Mouse (Mus musculus): ENCODE data around the gene Rfng. TPM values are rescaled to one million over a fixed set of nuclear protein-coding genes. Genes with fewer than 3 reads are reported as not detected.
"Not testable (repeated sequence)": the region's sequence is repeated elsewhere in the genome, so short reads cannot be mapped to it uniquely, and the experiment has no call there.

Rfng gene
- polyA plus RNA-seq, 1 experiment from 2014 or later: 27.8 TPM

DNA sequence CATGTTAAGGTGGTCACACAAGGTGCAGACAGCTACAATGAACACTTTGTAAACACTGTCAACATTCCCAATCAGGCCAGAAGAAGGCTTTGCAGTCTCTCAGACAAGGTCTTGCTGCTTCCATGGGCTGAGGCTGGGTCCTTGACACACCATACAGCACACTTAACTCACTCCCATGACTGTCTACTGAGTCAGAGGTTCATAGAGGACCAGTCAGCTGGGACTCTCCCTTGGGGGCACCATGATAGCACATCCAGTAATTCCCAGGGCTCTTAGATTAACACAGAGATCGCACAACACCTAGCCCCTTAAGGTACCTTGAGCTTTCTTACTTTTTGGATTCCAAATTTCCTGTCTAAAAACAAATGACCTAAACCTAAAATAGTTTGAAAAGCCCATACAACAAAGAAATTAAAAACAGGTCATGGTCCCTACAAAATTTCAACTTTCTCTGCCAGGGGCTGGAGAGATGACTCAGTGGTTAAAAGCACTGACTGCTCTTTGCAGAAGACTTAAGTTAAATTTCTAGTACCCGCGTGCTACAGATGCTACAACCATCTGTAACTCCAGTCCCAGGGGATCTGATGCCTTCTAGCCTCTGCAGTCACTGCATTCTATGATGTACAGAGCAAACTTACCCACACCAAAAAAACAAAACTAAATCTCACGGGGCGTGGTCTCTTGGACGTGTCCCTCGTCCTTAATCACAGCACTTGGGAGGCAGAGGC is 10.4 kb downstream of the Rfng start:
- no peak for ATAC-seq (ENCODE audit: insufficient number of reproducible peaks, insufficient read depth, low FRiP score, low read depth)
- no peaks in the 10 kb centered on the region for H3K36me3 ChIP-seq (ENCODE audit: control insufficient read depth, insufficient read depth, low read length)
- 83% methylated on average over 7 of the region's 7 CpGs for WGBS
- no peaks in the 10 kb centered on the region for H3K27me3 ChIP-seq (ENCODE audit: control insufficient read depth, insufficient read depth, low read length)
- H3K4me2 ChIP-seq (replicated peaks; ENCODE audit: low read depth, low read length): no peak overlapping the region
- H3K9ac ChIP-seq (replicated peaks; ENCODE audit: low read depth, low read length): no peak overlapping the region
- H3K4me3 ChIP-seq (ENCODE audit: low read depth, low read length): no peak overlapping the region
- no peak overlapping the region for H3K27ac ChIP-seq (ENCODE audit: low read length)
- no peaks in the 10 kb centered on the region for H3K9me3 ChIP-seq (ENCODE audit: control insufficient read depth, low read depth, low read length)
- H3K4me1 ChIP-seq (ENCODE audit: control insufficient read depth, insufficient read depth, low read length): no peaks in the 10 kb centered on the region; the same call in 1 of the 2 replicates

DNA sequence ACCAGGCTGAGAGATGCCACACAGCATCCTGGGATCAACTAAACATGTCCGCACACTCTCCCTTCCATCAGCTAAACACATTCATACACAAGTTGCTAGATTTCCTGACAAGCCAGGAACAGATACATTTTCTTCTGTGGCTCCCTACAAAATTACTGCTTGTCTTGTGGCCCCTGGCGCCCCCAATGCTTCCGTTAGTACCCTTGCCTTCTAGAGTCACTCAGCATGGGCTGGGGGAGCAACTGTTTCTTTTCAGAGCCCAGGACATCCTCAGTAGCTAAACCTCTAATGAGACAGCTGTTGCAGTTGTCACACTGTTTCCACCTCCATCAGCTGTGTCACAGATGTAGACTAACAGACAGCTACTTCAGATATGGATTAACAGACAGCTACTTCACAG is 11.3 kb downstream of the Rfng start:
- no peaks in the 10 kb centered on the region for H3K27me3 ChIP-seq (ENCODE audit: control insufficient read depth, insufficient read depth, low read length)
- no peak overlapping the region for H3K9ac ChIP-seq (replicated peaks; ENCODE audit: low read depth, low read length)
- H3K27ac ChIP-seq (ENCODE audit: low read length): no peak overlapping the region
- WGBS: 68% methylated on average over 3 of the region's 3 CpGs
- no peaks in the 10 kb centered on the region; the same call in 1 of the 2 replicates for H3K4me1 ChIP-seq (ENCODE audit: control insufficient read depth, insufficient read depth, low read length)
- H3K4me2 ChIP-seq (replicated peaks; ENCODE audit: low read depth, low read length): no peak overlapping the region
- H3K36me3 ChIP-seq (ENCODE audit: control insufficient read depth, insufficient read depth, low read length): no peaks in the 10 kb centered on the region
- no peaks in the 10 kb centered on the region for H3K9me3 ChIP-seq (ENCODE audit: control insufficient read depth, low read depth, low read length)
- no peak for ATAC-seq (ENCODE audit: insufficient number of reproducible peaks, insufficient read depth, low FRiP score, low read depth)
- no peak overlapping the region for H3K4me3 ChIP-seq (ENCODE audit: low read depth, low read length)

DNA sequence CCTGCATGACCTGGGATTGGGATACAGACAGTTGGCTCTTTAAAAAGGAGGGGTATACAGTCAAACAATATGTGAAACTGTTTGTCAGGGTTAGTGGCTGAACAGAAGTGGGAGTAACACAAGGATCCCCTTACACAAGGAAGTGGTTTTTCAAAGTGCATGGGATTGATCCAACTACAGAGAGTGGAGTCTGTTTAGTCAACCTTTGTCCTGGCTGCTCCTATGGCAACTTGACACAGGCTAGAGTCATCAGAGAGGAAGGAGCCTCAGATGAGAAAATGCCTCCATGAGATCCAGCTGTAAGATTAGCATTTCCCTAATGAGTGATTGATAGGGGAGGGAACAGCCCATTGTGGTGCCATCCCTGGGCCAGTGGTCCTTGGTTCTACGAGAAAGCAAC is 15.8 kb downstream of the Rfng start:
- Histone ChIP-seq H3K9me3 (ENCODE audit: control insufficient read depth, low read depth, low read length) (no peaks in the 10 kb centered on the region), H3K4me3 (ENCODE audit: low read depth, low read length) (no peak overlapping the region), H3K27ac (ENCODE audit: low read length) (no peak overlapping the region), H3K27me3 (ENCODE audit: control insufficient read depth, insufficient read depth, low read length) (no peaks in the 10 kb centered on the region), H3K4me1 (ENCODE audit: control insufficient read depth, insufficient read depth, low read length) (no peaks in the 10 kb centered on the region), H3K4me2 (replicated peaks; ENCODE audit: low read depth, low read length) (no peak overlapping the region), H3K9ac (replicated peaks; ENCODE audit: low read depth, low read length) (no peak overlapping the region), H3K36me3 (ENCODE audit: control insufficient read depth, insufficient read depth, low read length) (no peaks in the 10 kb centered on the region)
- no peak for ATAC-seq (ENCODE audit: insufficient number of reproducible peaks, insufficient read depth, low FRiP score, low read depth)
- 88% methylated on average over 1 of the region's 1 CpGs for WGBS

DNA sequence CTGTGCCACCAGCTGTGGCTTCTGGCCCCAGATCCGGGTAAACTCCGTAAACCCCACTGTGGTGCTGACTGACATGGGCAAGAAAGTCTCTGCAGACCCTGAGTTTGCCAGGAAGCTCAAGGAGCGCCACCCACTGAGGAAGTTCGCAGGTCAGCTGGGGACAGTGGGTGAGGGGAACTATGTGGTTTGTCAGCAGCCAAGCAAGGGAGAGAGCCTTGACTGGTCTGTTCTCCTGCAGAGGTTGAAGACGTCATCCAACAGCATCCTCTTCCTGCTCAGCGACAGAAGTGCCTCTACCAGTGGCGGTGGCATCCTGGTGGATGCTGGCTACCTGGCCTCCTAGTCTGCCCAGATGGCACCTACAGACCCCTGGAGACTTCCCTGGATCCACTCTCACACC is 17.0 kb downstream of the Rfng start:
- not testable (repeated sequence) for H3K4me1 ChIP-seq (ENCODE audit: control insufficient read depth, insufficient read depth, low read length); H3K9me3 ChIP-seq (ENCODE audit: control insufficient read depth, low read depth, low read length); H3K36me3 ChIP-seq (ENCODE audit: control insufficient read depth, insufficient read depth, low read length); H3K27me3 ChIP-seq (ENCODE audit: control insufficient read depth, insufficient read depth, low read length); ATAC-seq (ENCODE audit: insufficient number of reproducible peaks, insufficient read depth, low FRiP score, low read depth); H3K4me2 ChIP-seq (replicated peaks; ENCODE audit: low read depth, low read length); H3K4me3 ChIP-seq (ENCODE audit: low read depth, low read length); H3K9ac ChIP-seq (replicated peaks; ENCODE audit: low read depth, low read length); H3K27ac ChIP-seq (ENCODE audit: low read length)
- 68% methylated on average over 3 of the region's 7 CpGs for WGBS

DNA sequence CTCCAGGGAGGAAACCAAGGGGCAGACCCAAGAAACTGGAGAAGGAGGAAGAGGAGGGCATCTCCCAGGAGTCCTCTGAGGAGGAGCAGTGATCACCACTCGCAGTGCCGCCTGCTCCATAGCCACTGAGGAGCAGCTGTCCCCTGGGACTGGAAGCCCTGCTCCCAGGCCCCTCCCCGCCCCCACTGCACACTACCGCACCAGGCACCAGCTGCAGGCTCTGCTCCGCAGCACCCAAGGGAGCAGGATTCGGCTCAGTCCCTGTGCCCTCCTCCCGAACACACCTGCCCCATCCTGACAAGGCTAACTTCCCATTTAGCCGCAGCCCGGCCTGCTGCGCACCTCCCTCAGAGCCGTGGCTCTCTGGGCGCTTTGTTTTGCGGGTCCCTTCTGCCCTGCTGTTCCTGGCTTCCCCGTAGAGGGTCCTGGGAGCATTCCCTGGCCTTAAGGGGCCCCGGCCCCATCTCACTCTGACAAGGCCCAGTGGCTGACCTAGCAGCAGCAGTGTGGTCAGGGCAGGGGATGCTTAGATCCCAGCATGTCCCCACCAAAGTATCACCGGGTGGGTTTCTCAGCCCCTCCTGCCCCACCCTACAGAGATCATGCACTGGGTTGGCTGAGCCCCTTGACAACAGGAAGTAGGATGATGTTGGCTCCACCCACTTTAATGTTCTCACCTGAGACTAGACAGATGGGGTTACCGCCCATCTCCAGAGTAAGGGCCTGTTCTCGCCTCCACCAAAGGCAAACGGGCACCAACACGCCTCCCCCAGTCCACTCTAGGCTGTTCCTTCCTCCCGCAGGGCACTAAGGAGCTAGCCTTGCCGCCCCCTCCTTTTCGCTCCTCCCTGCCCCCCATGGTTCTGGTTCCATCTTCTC is 20.6 kb downstream of the Rfng start:
- H3K4me2 ChIP-seq (replicated peaks; ENCODE audit: low read depth, low read length): not testable (repeated sequence)

DNA sequence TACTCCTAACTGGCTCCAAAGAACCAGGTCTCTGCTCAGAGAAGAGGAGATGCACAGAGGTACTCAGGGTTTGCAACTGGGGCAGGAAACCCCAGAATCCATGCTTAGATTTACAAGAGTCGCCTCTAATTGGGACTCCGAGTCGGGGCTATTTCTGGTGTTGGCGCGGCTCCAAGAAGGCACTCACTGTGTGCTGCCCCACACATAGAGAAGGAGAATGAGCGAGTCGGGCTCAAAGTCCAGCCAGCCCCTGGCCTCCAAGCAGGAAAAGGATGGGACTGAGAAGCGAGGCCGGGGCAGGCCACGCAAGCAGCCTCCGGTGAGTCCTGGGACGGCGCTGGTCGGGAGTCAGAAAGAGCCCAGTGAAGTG is 21.4 kb downstream of the Rfng start, which contains the start of gene Hmga1b:
TSS of gene Hmga1b (plus strand) at position 123 of the 370 bp plus-strand sequence.
- H3K9ac ChIP-seq (replicated peaks; ENCODE audit: low read depth, low read length); ATAC-seq (ENCODE audit: insufficient number of reproducible peaks, insufficient read depth, low FRiP score, low read depth); H3K4me2 ChIP-seq (replicated peaks; ENCODE audit: low read depth, low read length); H3K4me3 ChIP-seq (ENCODE audit: low read depth, low read length); H3K36me3 ChIP-seq (ENCODE audit: control insufficient read depth, insufficient read depth, low read length); H3K4me1 ChIP-seq (ENCODE audit: control insufficient read depth, insufficient read depth, low read length); H3K27me3 ChIP-seq (ENCODE audit: control insufficient read depth, insufficient read depth, low read length); H3K27ac ChIP-seq (ENCODE audit: low read length): not testable (repeated sequence)
- 20% methylated on average over 13 of the region's 14 CpGs for WGBS
- H3K9me3 ChIP-seq (ENCODE audit: control insufficient read depth, low read depth, low read length): peaks cover 12% of the 10 kb centered on the region

More for the DNA sequence above, 20.6 kb downstream of the Rfng start:
- H3K27me3 ChIP-seq (ENCODE audit: control insufficient read depth, insufficient read depth, low read length); H3K27ac ChIP-seq (ENCODE audit: low read length); H3K9ac ChIP-seq (replicated peaks; ENCODE audit: low read depth, low read length); H3K9me3 ChIP-seq (ENCODE audit: control insufficient read depth, low read depth, low read length); H3K4me1 ChIP-seq (ENCODE audit: control insufficient read depth, insufficient read depth, low read length); H3K4me3 ChIP-seq (ENCODE audit: low read depth, low read length); H3K36me3 ChIP-seq (ENCODE audit: control insufficient read depth, insufficient read depth, low read length): not testable (repeated sequence)
- peak; percentile 46; the same call in 1 of the 2 replicates for ATAC-seq (ENCODE audit: insufficient number of reproducible peaks, insufficient read depth, low FRiP score, low read depth)
- 9% methylated on average over 5 of the region's 23 CpGs for WGBS

DNA sequence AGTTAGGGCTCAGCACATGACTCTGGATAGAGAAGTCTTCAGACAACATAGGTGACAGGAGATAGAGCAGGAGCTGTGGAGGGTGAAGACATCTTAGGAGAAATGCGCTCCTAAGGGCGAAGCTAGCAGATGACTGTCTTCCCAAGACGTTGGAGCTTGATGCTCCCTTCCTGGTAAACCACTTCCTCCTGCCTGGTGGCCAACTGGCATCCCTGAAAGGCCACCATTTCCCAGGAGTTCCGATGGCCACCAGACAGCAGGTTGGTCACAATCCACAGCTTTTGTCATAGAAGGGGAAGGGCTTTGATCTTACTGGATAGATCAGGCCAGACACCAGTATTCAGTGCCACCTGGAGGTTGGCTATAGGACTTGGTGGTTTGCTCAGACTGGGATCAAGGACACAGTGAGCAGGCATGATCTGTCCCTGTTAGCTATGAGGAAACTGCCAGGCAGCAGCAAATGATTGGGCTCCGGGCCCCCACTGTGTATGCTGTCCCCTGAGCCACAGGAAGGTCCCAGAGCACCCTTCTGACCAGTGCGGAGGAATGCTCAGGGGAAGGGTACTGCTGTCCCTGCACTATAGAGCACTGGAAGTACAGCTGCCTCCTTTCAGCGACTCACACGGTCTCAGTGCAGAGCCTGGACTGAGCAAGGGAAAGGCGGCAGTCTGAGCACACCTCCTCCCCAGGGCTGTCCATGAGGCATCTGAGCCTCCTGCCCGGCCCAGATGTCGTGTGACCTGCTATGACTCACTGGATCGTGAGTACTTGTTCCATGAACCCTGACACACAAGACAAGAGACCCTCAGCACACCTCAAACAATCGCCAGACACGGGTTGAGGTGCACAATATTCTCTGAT is 22.0 kb downstream of the Rfng start:
- Histone ChIP-seq H3K4me3 (ENCODE audit: low read depth, low read length) (no peak overlapping the region), H3K9me3 (ENCODE audit: control insufficient read depth, low read depth, low read length) (peaks cover 13% of the 10 kb centered on the region), H3K4me1 (ENCODE audit: control insufficient read depth, insufficient read depth, low read length) (no peaks in the 10 kb centered on the region), H3K36me3 (ENCODE audit: control insufficient read depth, insufficient read depth, low read length) (no peaks in the 10 kb centered on the region), H3K27me3 (ENCODE audit: control insufficient read depth, insufficient read depth, low read length) (no peaks in the 10 kb centered on the region), H3K4me2 (replicated peaks; ENCODE audit: low read depth, low read length) (no peak overlapping the region), H3K27ac (ENCODE audit: low read length) (no peak overlapping the region), H3K9ac (replicated peaks; ENCODE audit: low read depth, low read length) (no peak overlapping the region)
- ATAC-seq (ENCODE audit: insufficient number of reproducible peaks, insufficient read depth, low FRiP score, low read depth): 0 out of 2 replicates have a peak, but pooled peaks have one; percentile 44
- WGBS: 60% methylated on average over 14 of the region's 14 CpGs

DNA sequence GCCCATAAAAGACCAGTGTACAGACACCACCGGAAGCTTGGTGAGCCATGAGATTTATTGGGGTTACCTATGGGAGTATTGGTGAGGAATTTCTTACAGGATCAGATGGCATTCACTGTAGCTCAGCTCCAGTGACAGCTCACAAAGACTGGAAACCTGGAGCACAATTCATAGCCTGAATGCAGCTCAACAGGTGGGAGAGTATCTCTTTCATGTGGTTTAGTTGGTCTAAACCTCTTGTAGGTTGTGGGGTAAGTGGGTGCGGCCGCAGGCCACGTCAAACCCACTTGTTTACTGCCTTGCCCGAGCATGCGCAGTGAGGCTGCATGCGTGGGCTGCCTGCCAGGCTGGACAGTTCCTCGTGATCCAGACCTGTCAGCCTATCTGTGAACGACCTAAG is 23.8 kb downstream of the Rfng start:
- Histone ChIP-seq H3K27me3 (ENCODE audit: control insufficient read depth, insufficient read depth, low read length) (no peaks in the 10 kb centered on the region), H3K36me3 (ENCODE audit: control insufficient read depth, insufficient read depth, low read length) (no peaks in the 10 kb centered on the region), H3K4me3 (ENCODE audit: low read depth, low read length) (no peak overlapping the region), H3K27ac (ENCODE audit: low read length) (no peak overlapping the region), H3K4me1 (ENCODE audit: control insufficient read depth, insufficient read depth, low read length) (no peaks in the 10 kb centered on the region), H3K4me2 (replicated peaks; ENCODE audit: low read depth, low read length) (no peak overlapping the region), H3K9me3 (ENCODE audit: control insufficient read depth, low read depth, low read length) (peaks cover 13% of the 10 kb centered on the region), H3K9ac (replicated peaks; ENCODE audit: low read depth, low read length) (no peak overlapping the region)
- WGBS: 83% methylated on average over 9 of the region's 9 CpGs
- no peak for ATAC-seq (ENCODE audit: insufficient number of reproducible peaks, insufficient read depth, low FRiP score, low read depth)

Measured in stomach, embryonic 14.5 days (tissue).